Mouse (Mus musculus) granulocyte monocyte progenitor cell, adult 5-6 weeks (primary cell): ENCODE results near the gene Tcte2. TPM values are rescaled to one million over a fixed set of nuclear protein-coding genes. Genes with fewer than 3 reads are reported as not detected.

Source experiments
- ATAC-seq: replicated peaks from 2 replicates; pipeline ENCODE4 v1.8.0; 2016; ENCODE audit warnings: mild to moderate bottlenecking, moderate TSS enrichment, inconsistent platforms; ENCODE audit not compliant: poor library complexity, severe bottlenecking
- total RNA-seq, 2 experiments: library from RNA; stranded (forward) in 1 of 2; stranded (reverse) in 1 of 2; fragments of 200-712, 200-1000 nt in 1 of 2; fragments of >200 nt in 1 of 2; fragmentation: Nextera tagmentation in 1 of 2; gene quantifications; 2 replicates each; pipeline ENCODE4 v1.2.3; 2014 to 2017

Gene Tcte2
- total RNA-seq, 2 experiments from 2014 or later: not detected

GRCm38 (mm10) chr17:13667006-13667405 is 94.6 kb downstream of the Tcte2 start:
- ATAC-seq: no peak

GRCm38 (mm10) chr17:13665731-13666130 is 95.9 kb downstream of the Tcte2 start:
- no peak for ATAC-seq

- ATAC-seq: no peak
Observed at GRCm38 (mm10) chr17:13663386-13664166, 98.0 kb downstream of the Tcte2 start.

Other genes with a start within 250 kb of the Tcte2 start
- gene Afdn, start 1.3 kb downstream of the Tcte2 start, total RNA-seq (2014; fragmentation: Nextera tagmentation): 2.4 and 3.9 TPM in 2 replicates
- 3.4 and 3.8 TPM in 2 replicates for gene Afdn, start 1.3 kb downstream of the Tcte2 start, total RNA-seq (2017)
- gene Gm7168, start 186.5 kb upstream of the Tcte2 start, total RNA-seq (2014; fragmentation: Nextera tagmentation): not detected in 2 replicates
- not detected in 2 replicates for gene Gm7168, start 186.5 kb upstream of the Tcte2 start, total RNA-seq (2017)
- not detected in 2 replicates for gene Gm7356, start 241.9 kb upstream of the Tcte2 start, total RNA-seq (2014; fragmentation: Nextera tagmentation)
- gene Gm7356, start 241.9 kb upstream of the Tcte2 start, total RNA-seq (2017): not detected in 2 replicates